Mouse (Mus musculus) mature B cell (primary cell): ENCODE data around the gene Prtg.

Experiments
- in situ Hi-C: fragments of 300-500 bp; cut with MboI; formaldehyde crosslinking; loops from 2 replicates; pipeline ENCODE4 v1.14.3; 2019

The Prtg gene

DNA sequence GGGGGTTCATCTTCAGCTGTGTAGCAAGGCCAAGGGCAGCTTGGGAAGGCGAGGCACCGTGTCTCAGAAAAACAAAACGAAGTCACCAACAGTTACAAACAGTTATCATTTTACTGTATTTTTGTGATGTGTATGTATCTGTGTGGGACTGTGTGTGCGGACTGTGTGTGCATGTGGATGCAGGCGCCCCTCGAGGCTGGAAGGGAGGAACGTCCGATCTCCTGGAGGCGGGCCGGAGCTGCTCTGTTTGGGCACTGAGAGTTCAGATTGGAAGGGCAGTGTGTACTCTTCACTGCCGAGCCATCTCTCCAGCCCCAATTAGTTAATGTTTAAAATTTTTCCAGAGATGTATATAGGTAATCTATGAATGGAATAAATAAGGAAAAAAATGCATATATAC, 55.5 kb downstream of the Prtg start:
- in situ Hi-C loops: no loop called here

GRCm38 (mm10) chr9:72862955-72863354, 56.3 kb downstream of the Prtg start:
- in situ Hi-C loops: no loop called here

DNA sequence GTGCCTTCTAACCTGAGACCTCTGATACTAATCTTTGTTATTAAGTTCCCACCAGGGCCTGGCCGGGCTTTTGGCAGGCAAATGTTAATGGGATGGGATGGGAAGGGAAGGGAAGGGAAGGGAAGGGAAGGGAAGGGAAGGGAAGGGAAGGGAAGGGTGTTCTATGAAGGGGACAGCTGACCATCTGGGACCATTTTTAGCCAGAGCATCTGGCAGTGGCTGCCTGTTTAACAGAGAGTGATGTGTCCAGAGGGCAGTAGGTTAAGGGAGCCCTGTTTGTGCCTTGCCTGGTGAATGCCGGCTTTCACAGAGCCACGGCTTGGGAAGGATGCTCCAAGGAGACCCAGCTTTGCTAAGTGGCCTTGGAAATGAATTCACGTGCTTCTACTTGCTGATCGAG, 57.1 kb downstream of the Prtg start:
- in situ Hi-C loops: no loop called here

DNA sequence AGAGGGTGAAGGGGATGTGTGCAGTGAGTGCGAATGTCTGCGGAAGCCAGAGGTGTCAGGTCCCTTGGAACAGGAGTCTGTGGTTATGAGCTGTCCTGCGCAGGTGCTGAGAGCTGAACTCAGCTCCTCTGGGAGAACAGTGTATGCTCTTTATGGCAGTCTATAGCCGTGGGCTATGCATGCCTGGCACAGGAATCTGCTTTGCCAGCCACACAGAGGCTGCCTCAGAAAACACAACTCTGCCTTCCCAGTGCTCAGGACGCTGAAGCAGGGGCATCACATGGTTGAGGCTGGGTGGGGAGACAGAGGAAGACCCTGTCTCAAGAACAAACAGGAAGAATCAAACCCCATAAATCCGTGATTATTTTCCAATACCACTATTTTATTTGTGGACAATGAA, 60.8 kb downstream of the Prtg start:
- in situ Hi-C loops: no loop called here

DNA sequence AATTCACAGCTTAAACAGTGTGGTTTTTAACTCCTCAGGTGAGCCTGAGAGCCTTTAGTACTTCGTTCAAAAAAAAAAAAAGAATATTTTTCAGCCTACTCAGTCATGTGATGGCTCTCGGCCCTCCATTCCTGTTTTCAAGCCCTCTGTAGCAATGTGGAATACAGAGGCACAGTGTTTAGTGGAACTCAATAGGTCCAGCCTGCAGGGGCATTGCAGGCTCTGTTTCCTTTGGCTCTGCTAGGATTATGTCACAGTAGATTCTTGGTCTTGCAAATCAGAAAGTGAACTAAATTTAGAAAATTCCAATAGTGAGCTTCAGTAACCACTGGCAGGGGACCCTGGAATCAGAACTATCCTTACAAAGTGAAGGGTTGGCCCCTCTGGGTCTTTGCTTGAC, 62.1 kb downstream of the Prtg start:
- in situ Hi-C loops: no loop called here

DNA sequence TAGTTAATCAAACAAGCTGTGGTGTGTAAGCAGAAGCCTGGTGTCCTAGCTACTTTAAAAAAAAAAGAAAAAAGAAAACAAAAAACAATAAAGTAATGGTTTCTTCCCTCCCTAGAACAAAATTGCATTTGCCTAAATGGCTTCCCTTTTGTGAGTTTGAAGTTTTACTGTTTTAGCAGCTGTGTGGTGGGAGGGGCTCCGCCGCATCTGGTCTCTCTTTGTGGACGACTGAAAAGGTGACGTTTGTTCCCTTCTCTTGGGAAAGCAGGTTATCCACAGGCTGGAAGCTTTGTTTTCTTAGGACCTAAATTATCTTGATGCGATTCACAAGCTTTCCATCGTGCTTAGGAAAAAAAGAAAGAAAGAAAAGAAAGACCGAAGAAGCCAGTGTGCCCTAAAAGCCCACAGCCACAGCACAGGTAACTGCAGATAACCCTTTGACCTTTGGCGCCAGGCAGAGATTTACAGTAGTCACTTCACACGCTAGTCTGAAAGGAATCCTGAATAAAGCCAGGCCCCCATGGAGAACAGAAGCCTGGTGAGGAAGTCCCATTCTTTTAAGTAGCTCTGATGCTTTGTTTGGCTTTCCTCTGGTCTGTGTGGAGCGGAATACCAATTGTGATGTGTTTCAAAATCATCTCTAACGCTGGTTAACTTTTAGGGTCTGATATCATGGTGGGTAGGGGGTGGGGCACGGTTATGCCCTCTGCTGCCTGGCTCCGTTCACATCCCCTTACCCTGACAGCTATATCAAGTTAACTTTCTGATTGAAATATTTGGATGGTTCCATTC, 65.0 kb downstream of the Prtg start:
- in situ Hi-C loops: no loop called here

- in situ Hi-C loops: no loop called here
Observed at GRCm38 (mm10) chr9:72872298-72873130, 65.8 kb downstream of the Prtg start.

DNA sequence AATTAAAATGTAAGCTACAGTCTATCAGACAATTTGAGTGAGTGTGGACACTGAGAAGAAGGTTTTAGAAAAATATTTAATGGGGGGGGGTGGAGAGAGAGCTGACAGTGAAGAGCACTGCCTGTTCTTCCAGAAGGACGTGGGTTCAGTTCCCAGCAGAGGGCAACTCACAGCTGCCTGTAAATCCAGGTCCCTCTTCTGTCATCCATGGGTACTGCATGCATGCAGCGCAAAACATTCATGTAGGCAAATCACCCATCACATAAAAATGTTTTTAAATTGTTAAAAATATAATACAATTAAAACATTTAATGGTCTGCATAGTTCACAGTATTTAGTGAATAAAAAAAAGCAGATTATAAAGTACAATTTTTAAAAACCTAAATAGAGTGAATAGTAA, 69.2 kb downstream of the Prtg start:
- in situ Hi-C loops: no loop called here

GRCm38 (mm10) chr9:72877905-72878304, 71.2 kb downstream of the Prtg start:
- in situ Hi-C loops: no loop called here

GRCm38 (mm10) chr9:72878656-72879055, 72.0 kb downstream of the Prtg start:
- in situ Hi-C loops: no loop called here

GRCm38 (mm10) chr9:72879601-72880000, 72.9 kb downstream of the Prtg start:
- in situ Hi-C loops: no loop called here

- in situ Hi-C loops: loop anchor here (10.0 kb wide), 1 partner anchor 116 kb away; no protein-coding TSS in a partner anchor
Observed at GRCm38 (mm10) chr9:72880225-72880960, 73.7 kb downstream of the Prtg start.

DNA sequence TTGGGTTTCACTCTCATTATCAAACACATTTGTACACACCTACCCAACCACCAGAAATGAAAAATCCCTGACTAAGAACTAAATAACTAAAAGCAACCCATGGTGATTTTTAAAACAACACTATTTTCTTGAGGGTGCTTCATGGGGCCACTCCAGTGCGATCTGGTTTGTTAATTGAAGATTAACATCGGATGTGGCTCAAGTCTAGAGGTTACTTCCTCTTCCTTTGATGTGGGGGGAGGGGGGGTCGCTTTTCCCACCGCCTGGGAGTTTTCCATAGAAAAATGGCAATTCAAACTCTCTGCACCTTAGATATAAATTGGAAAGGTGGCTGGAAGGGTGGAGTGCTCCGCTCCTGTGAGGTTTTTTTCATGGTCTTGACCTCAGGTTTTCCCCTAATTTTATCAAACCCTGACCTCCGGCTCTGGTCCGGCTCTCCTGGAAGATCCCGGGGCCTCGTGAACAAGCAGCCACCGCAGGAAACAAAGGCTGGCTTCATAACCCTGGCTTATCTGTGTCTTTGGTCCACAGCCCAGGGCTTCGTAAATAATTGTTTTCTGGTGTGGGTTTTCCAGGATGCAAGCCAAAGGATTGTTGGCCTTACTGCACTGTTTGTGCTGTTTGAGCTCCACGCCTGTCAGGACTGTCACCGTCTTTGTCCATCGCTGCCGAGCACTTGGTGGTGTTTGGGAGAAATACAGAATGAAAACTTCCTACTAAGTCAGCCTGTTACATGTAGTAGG, 74.5 kb downstream of the Prtg start:
- in situ Hi-C loops: loop anchor here (10.0 kb wide), 1 partner anchor 116 kb away; no protein-coding TSS in a partner anchor

GRCm38 (mm10) chr9:72883940-72884339, 77.3 kb downstream of the Prtg start:
- in situ Hi-C loops: loop anchor here (10.0 kb wide), 1 partner anchor 119 kb away; no protein-coding TSS in a partner anchor

- in situ Hi-C loops: loop anchor here (10.0 kb wide), 1 partner anchor 125 kb away; no protein-coding TSS in a partner anchor
Observed at GRCm38 (mm10) chr9:72889777-72890176, 83.1 kb downstream of the Prtg start.

DNA sequence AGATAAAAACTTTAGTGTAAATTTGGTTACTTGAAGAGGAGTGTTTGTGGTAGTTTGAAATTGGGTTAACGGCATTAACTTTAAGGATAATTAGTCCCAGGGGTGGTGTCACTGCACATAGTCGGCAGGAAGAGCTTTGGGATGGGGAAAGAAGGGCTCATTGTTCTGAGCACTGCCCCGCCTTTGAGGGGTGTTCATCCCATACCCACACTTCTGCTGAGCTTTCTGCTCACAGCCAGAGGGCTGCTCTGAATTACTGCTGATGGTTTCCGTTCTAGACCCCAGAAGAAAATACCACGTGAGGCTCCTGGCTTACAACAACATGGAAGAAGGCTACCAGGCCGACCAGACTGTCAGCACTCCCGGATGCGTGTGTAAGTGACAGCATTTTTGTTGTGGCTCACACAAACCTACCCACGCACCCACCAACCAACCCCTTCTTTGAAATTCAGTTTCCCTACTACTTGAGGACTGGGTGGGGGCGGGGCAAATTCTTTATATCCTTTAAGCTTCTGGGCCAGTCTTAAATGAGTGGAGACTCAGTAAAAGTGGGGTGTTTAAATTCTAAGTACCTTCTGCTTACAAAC, 83.9 kb downstream of the Prtg start:
- in situ Hi-C loops: no loop called here

GRCm38 (mm10) chr9:72892761-72893160, 86.1 kb downstream of the Prtg start:
- in situ Hi-C loops: no loop called here

DNA sequence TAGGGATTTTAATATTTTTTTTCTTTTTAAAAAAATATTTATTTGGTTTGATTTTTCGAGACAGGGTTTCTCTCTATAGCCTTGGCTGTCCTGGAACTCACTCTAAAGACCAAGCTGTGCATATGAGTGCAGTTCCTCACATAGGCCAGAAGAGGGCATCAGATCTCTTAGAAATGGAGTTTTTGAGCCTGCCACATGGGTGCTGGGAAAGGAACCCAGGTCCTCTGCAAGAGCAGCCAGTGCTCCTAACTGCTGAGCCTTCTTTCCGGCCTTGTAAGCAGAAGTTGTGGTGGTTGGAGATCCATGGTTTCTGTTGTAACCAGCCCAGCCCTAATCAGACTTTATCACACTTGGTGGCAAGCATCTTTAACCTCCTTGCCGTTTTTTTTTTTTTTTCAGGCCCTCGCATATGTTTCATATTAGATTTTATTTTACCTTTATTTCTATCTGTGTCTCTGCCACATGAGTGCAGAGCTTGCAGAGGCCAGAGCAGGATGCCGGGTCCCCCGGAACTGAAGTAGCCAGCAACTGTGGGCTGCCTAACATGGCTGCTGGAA, 88.2 kb downstream of the Prtg start:
- in situ Hi-C loops: no loop called here

GRCm38 (mm10) chr9:72902057-72902456, 95.4 kb downstream of the Prtg start:
- in situ Hi-C loops: no loop called here

- in situ Hi-C loops: no loop called here
Observed at GRCm38 (mm10) chr9:72902611-72903010, 95.9 kb downstream of the Prtg start.

DNA sequence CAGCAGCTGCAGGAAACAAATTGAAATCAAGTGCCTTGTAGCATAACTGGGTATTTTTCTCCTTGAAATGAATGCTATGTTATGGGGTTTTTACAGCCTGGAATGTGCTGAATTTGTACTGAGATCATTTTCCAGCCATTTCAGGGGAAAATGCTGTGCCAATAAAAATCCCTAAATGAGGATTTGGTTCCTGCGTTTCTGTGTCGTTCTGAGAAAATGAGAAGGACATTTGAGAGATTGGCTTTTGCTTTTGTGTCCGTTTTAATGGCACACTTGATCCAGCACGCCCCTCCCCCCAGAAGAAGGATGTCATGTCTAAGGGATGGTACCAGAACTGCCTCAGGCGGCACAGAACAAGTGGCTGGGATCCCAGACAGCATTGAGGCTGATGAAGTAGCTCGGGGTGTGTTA, 100.0 kb downstream of the Prtg start:
- in situ Hi-C loops: no loop called here
